Mouse (Mus musculus): ENCODE measurements around the gene Lce1m.

The Lce1m gene

GRCm38 (mm10) chr3:93018960-93019359 lies at the start of gene Lce1m:
Gene Lce1m (minus strand): TSS chr3:93019060.
- 95% methylated on average over 2 of the region's 2 CpGs for WGBS

GRCm38 (mm10) chr3:93068523-93068922 lies 49.7 kb upstream of the Lce1m start, which contains the start of gene Gm4858:
Gene Gm4858 (plus strand): TSS chr3:93068823.

GRCm38 (mm10) chr3:93052826-93053474 lies 34.1 kb upstream of the Lce1m start:
- WGBS: 59% methylated on average over 10 of the region's 10 CpGs

- WGBS: 87% methylated on average over 1 of the region's 1 CpGs
These were observed 31.3 kb upstream of the Lce1m start for GRCm38 (mm10) chr3:93050182-93050581.

- 37% methylated on average over 5 of the region's 5 CpGs for WGBS
These were observed 12.6 kb upstream of the Lce1m start for GRCm38 (mm10) chr3:93031450-93031849.

- WGBS: 67% methylated on average over 2 of the region's 2 CpGs
These were observed 6.6 kb upstream of the Lce1m start for GRCm38 (mm10) chr3:93025486-93025885.

- WGBS: 46% methylated on average over 3 of the region's 3 CpGs
These were observed 4.7 kb upstream of the Lce1m start for GRCm38 (mm10) chr3:93023411-93024184.

- 71% methylated on average over 1 of the region's 1 CpGs for WGBS
These were observed 2.3 kb upstream of the Lce1m start for GRCm38 (mm10) chr3:93021171-93021570.

GRCm38 (mm10) chr3:93015460-93016104 lies 3.3 kb downstream of the Lce1m start, which contains the start of gene Crct1:
Gene Crct1 (minus strand): TSS chr3:93015687.
- WGBS: 53% methylated on average over 4 of the region's 4 CpGs

GRCm38 (mm10) chr3:93014871-93015270 lies 4.0 kb downstream of the Lce1m start:
- 34% methylated on average over 5 of the region's 5 CpGs for WGBS

- WGBS: 2% methylated on average over 24 of the region's 24 CpGs
These were observed 4.5 kb downstream of the Lce1m start for GRCm38 (mm10) chr3:93014378-93014801.

- 72% methylated on average over 4 of the region's 4 CpGs for WGBS
These were observed 16.0 kb downstream of the Lce1m start for GRCm38 (mm10) chr3:93002843-93003242.

- 84% methylated on average over 3 of the region's 3 CpGs for WGBS
These were observed 18.2 kb downstream of the Lce1m start for GRCm38 (mm10) chr3:93000621-93001020.

GRCm38 (mm10) chr3:92998691-92999090 lies 20.2 kb downstream of the Lce1m start:
- 4% methylated on average over 7 of the region's 7 CpGs for WGBS

GRCm38 (mm10) chr3:92991926-92992325 lies 26.9 kb downstream of the Lce1m start, which contains the start of gene Lce3f:
Gene Lce3f (plus strand): TSS chr3:92992226.

GRCm38 (mm10) chr3:92978484-92978883 lies 40.4 kb downstream of the Lce1m start:
- WGBS: 80% methylated on average over 2 of the region's 2 CpGs

Data from cerebral cortex, adult 2 months (tissue).